Mouse (Mus musculus): ENCODE measurements at regions not wholly inside any gene's neighbourhood (a gene's known extent, or its start where the extent isn't known, plus 50 kb on each side); places are given as distances from the start of the nearest gene placed in this dataset.

- Histone ChIP-seq H3K9ac (replicated peaks) (no peak overlapping the region), H3K27ac (no peak overlapping the region), H3K9me3 (ENCODE audit: control insufficient read depth, low read length) (no peaks in the 10 kb centered on the region), H3K4me1 (replicated peaks; ENCODE audit: control insufficient read depth in 2 of 2, insufficient read depth in 2 of 2, low read length in 1 of 2) (peaks cover 0 to 6% of the 10 kb centered on the region in 2 experiments; a peak in 2 of 4 replicates), H3K36me3 (replicated peaks; ENCODE audit: control insufficient read depth, insufficient read depth, low read depth) (no peaks in the 10 kb centered on the region), H3K4me3 (ENCODE audit: insufficient read depth in 1 of 2, low read depth in 2 of 2, low read length in 2 of 2) (no peak overlapping the region), H3K27me3 (ENCODE audit: control insufficient read depth, insufficient read depth, low read length) (no peaks in the 10 kb centered on the region), H3K4me2 (ENCODE audit: low read depth) (no peak overlapping the region)
- WGBS (ENCODE audit: insufficient replicate concordance) = 50% methylated on average over 4 of the region's 4 CpGs
- TF ChIP-seq CTCF (IDR thresholded peaks at IDR 0.05; ENCODE audit: low read depth) (no peak), EP300 (IDR thresholded peaks at IDR 0.05; ENCODE audit: low read depth) (no peak)
- ATAC-seq (ENCODE audit: insufficient read depth) (no peak), DNase-seq (ENCODE audit: low read depth in 3 of 3, low spot score in 3 of 3) (no peak)
Measured at GRCm38 (mm10) chr5:53402022-53402421, 63.9 kb upstream of the Rbpj start.

- Histone ChIP-seq H3K27me3 (ENCODE audit: control insufficient read depth, insufficient read depth, low read length) (no peaks in the 10 kb centered on the region), H3K4me2 (ENCODE audit: low read depth) (no peak overlapping the region), H3K36me3 (replicated peaks; ENCODE audit: control insufficient read depth, insufficient read depth, low read depth) (no peaks in the 10 kb centered on the region), H3K9ac (replicated peaks) (no peak overlapping the region), H3K4me1 (replicated peaks; ENCODE audit: control insufficient read depth in 2 of 2, insufficient read depth in 2 of 2, low read length in 1 of 2) (peaks cover 0 to 6% of the 10 kb centered on the region in 2 experiments; a peak in 2 of 4 replicates), H3K4me3 (ENCODE audit: insufficient read depth in 1 of 2, low read depth in 2 of 2, low read length in 2 of 2) (no peak overlapping the region), H3K9me3 (ENCODE audit: control insufficient read depth, low read length) (no peaks in the 10 kb centered on the region), H3K27ac (no peak overlapping the region)
- DNase-seq (ENCODE audit: low read depth in 3 of 3, low spot score in 3 of 3) (peak in 1 of 3 experiments; percentile 30), ATAC-seq (ENCODE audit: insufficient read depth) (no peak)
- TF ChIP-seq EP300 (IDR thresholded peaks at IDR 0.05; ENCODE audit: low read depth) = no peak
- TF ChIP-seq CTCF (IDR thresholded peaks at IDR 0.05; ENCODE audit: low read depth) = no peak
- WGBS (ENCODE audit: insufficient replicate concordance) = 8% methylated on average over 9 of the region's 9 CpGs
Measured at GRCm38 (mm10) chr5:53402619-53403151, 63.3 kb upstream of the Rbpj start.

GRCm38 (mm10) chr5:53405929-53406328 lies 60.0 kb upstream of the Rbpj start:
- TF ChIP-seq CTCF (IDR thresholded peaks at IDR 0.05; ENCODE audit: low read depth) = no peak
- no peak for TF ChIP-seq EP300 (IDR thresholded peaks at IDR 0.05; ENCODE audit: low read depth)
- ATAC-seq (ENCODE audit: insufficient read depth) = no peak
- H3K4me1 ChIP-seq (replicated peaks; ENCODE audit: control insufficient read depth in 2 of 2, insufficient read depth in 2 of 2, low read length in 1 of 2) = peaks cover 0 to 6% of the 10 kb centered on the region in 2 experiments; a peak in 2 of 4 replicates
- H3K36me3 ChIP-seq (replicated peaks; ENCODE audit: control insufficient read depth, insufficient read depth, low read depth) = no peaks in the 10 kb centered on the region
- H3K9ac ChIP-seq (replicated peaks) = no peak overlapping the region
- no peak overlapping the region for H3K4me3 ChIP-seq (ENCODE audit: insufficient read depth in 1 of 2, low read depth in 2 of 2, low read length in 2 of 2)
- H3K4me2 ChIP-seq (ENCODE audit: low read depth) = no peak overlapping the region
- no peaks in the 10 kb centered on the region for H3K9me3 ChIP-seq (ENCODE audit: control insufficient read depth, low read length)
- no peak overlapping the region for H3K27ac ChIP-seq
- H3K27me3 ChIP-seq (ENCODE audit: control insufficient read depth, insufficient read depth, low read length) = no peaks in the 10 kb centered on the region
- 69% methylated on average over 5 of the region's 5 CpGs for WGBS (ENCODE audit: insufficient replicate concordance)
- no peak for DNase-seq (ENCODE audit: low read depth in 3 of 3, low spot score in 3 of 3)

- Histone ChIP-seq H3K4me3 (ENCODE audit: insufficient read depth in 1 of 2, low read depth in 2 of 2, low read length in 2 of 2) (no peak overlapping the region), H3K4me1 (replicated peaks; ENCODE audit: control insufficient read depth in 2 of 2, insufficient read depth in 2 of 2, low read length in 1 of 2) (peaks cover 0 to 4% of the 10 kb centered on the region in 2 experiments; a peak in 2 of 4 replicates), H3K27ac (no peak overlapping the region), H3K9ac (replicated peaks) (no peak overlapping the region), H3K36me3 (replicated peaks; ENCODE audit: control insufficient read depth, insufficient read depth, low read depth) (no peaks in the 10 kb centered on the region), H3K4me2 (ENCODE audit: low read depth) (no peak overlapping the region), H3K27me3 (ENCODE audit: control insufficient read depth, insufficient read depth, low read length) (no peaks in the 10 kb centered on the region), H3K9me3 (ENCODE audit: control insufficient read depth, low read length) (no peaks in the 10 kb centered on the region)
- 59% methylated on average over 2 of the region's 2 CpGs for WGBS (ENCODE audit: insufficient replicate concordance)
- TF ChIP-seq CTCF (IDR thresholded peaks at IDR 0.05; ENCODE audit: low read depth) (no peak), EP300 (IDR thresholded peaks at IDR 0.05; ENCODE audit: low read depth) (no peak)
- ATAC-seq (ENCODE audit: insufficient read depth) = no peak
- DNase-seq (ENCODE audit: low read depth in 3 of 3, low spot score in 3 of 3) = no peak
Measured at GRCm38 (mm10) chr5:53407646-53408045, 58.3 kb upstream of the Rbpj start.

GRCm38 (mm10) chr5:53408235-53408634 lies 57.7 kb upstream of the Rbpj start:
- WGBS (ENCODE audit: insufficient replicate concordance) = 62% methylated on average over 2 of the region's 2 CpGs
- Histone ChIP-seq H3K9ac (replicated peaks) (no peak overlapping the region), H3K4me3 (ENCODE audit: insufficient read depth in 1 of 2, low read depth in 2 of 2, low read length in 2 of 2) (no peak overlapping the region), H3K36me3 (replicated peaks; ENCODE audit: control insufficient read depth, insufficient read depth, low read depth) (no peaks in the 10 kb centered on the region), H3K4me2 (ENCODE audit: low read depth) (no peak overlapping the region), H3K9me3 (ENCODE audit: control insufficient read depth, low read length) (no peaks in the 10 kb centered on the region), H3K27ac (no peak overlapping the region), H3K4me1 (replicated peaks; ENCODE audit: control insufficient read depth in 2 of 2, insufficient read depth in 2 of 2, low read length in 1 of 2) (no peaks in the 10 kb centered on the region), H3K27me3 (ENCODE audit: control insufficient read depth, insufficient read depth, low read length) (no peaks in the 10 kb centered on the region)
- ATAC-seq (ENCODE audit: insufficient read depth) = no peak
- DNase-seq (ENCODE audit: low read depth in 3 of 3, low spot score in 3 of 3) = no peak
- TF ChIP-seq EP300 (IDR thresholded peaks at IDR 0.05; ENCODE audit: low read depth) = no peak
- no peak for TF ChIP-seq CTCF (IDR thresholded peaks at IDR 0.05; ENCODE audit: low read depth)
